Mouse (Mus musculus): ENCODE data around the gene Adad1. TPM values are rescaled to one million over a fixed set of nuclear protein-coding genes. Genes with fewer than 3 reads are reported as not detected.

The Adad1 gene
- polyA plus RNA-seq (2017; shearing (Covaris generic)), result not detected

GRCm38 (mm10) chr3:37063406-37063805, at the start of gene Adad1:
Gene Adad1 (plus strand): TSS chr3:37063527.

GRCm38 (mm10) chr3:37125655-37126054, 62.3 kb downstream of the Adad1 start, which contains the start of gene Il2:
Gene Il2 (minus strand): TSS chr3:37125959.

Other genes starting within 250 kb of the Adad1 start
- gene 4932438A13Rik, start 200.4 kb upstream of the Adad1 start, polyA plus RNA-seq (2017; shearing (Covaris generic)), result 294 TPM
- gene Il2, start 62.4 kb downstream of the Adad1 start, polyA plus RNA-seq (2017; shearing (Covaris generic)), result 1.8 TPM
- gene Il21, start 169.1 kb downstream of the Adad1 start, polyA plus RNA-seq (2017; shearing (Covaris generic)), result 13.4 TPM
- 5.4 TPM for gene Bbs12, start 249.0 kb downstream of the Adad1 start, polyA plus RNA-seq (2017; shearing (Covaris generic))
- gene Cetn4, start 249.2 kb downstream of the Adad1 start, polyA plus RNA-seq (2017; shearing (Covaris generic)), result 1.2 TPM

Data from activated CD4-positive, CD25-positive, alpha-beta regulatory T cell, adult 9 weeks (primary cell).